Mouse (Mus musculus) CH12.LX (cell line): ENCODE measurements around the gene Rapgef2. TPM values are rescaled to one million over a fixed set of nuclear protein-coding genes. Genes with fewer than 3 reads are reported as not detected.

Experiments used
- DNase-seq: peaks from one replicate; pipeline ENCODE4 v3.0.0-alpha.2; 2013; ENCODE audit errors: extremely low read depth
- H3K27ac ChIP-seq: 2 replicates; pipeline ENCODE4 v1.5.1; 2012; ENCODE audit warnings: low read depth, mild to moderate bottlenecking, control low read depth, moderate library complexity; ENCODE audit not compliant: insufficient read depth
- H3K27me3 ChIP-seq: replicated peaks from 2 replicates; pipeline ENCODE3; 2012; ENCODE audit warnings: inconsistent platforms
- H3K36me3 ChIP-seq, 2 experiments: replicated peaks in 1 of 2; 2 replicates each; pipeline versions ENCODE3 to v1.6.1; 2012; ENCODE audit warnings: inconsistent platforms in 1 of 2, low read length in 1 of 2, mild to moderate bottlenecking in 1 of 2, mixed read lengths in 1 of 2, moderate library complexity in 1 of 2; ENCODE audit not compliant: control insufficient read depth in 1 of 2, insufficient read depth in 1 of 2
- H3K4me1 ChIP-seq, 2 experiments: 2 replicates each; pipeline ENCODE4 v1.6.1; 2012; ENCODE audit warnings: inconsistent platforms in 1 of 2, moderate library complexity in 1 of 2; ENCODE audit not compliant: insufficient read depth in 2 of 2, control insufficient read depth in 1 of 2
- H3K4me2 ChIP-seq: 2 replicates; pipeline ENCODE4 v1.6.1; 2012; ENCODE audit warnings: low read depth, mild to moderate bottlenecking, control low read depth; ENCODE audit not compliant: poor library complexity, insufficient read depth, severe bottlenecking
- H3K4me3 ChIP-seq, 3 experiments: fragments of 150-350 bp in 1 of 3; sonication (generic) in 1 of 3; replicated peaks in 1 of 3; 2 replicates each; pipeline versions ENCODE3 to v1.5.1; 2011 to 2012; ENCODE audit warnings: low read depth in 2 of 3, low read length in 2 of 3, mild to moderate bottlenecking in 2 of 3, moderate library complexity in 2 of 3, control low read depth in 1 of 3, improper control_type of control experiment in 1 of 3, inconsistent platforms in 1 of 3, mixed read lengths in 1 of 3; ENCODE audit not compliant: poor library complexity in 1 of 3
- H3K79me2 ChIP-seq: replicated peaks from 2 replicates; pipeline ENCODE4 v1.6.1; 2012; ENCODE audit warnings: mild to moderate bottlenecking, moderate library complexity; ENCODE audit not compliant: control insufficient read depth, poor library complexity, insufficient read depth, severe bottlenecking; ENCODE audit errors: extremely low read depth
- H3K9ac ChIP-seq: 2 replicates; pipeline ENCODE4 v1.6.1; 2012; ENCODE audit warnings: low read depth, mild to moderate bottlenecking, control low read depth, moderate library complexity; ENCODE audit not compliant: insufficient read depth
- H3K9me3 ChIP-seq: replicated peaks from 2 replicates; pipeline ENCODE3; 2012; ENCODE audit warnings: low read length, inconsistent platforms, mixed read lengths
- BHLHE40 ChIP-seq: IDR thresholded peaks from 2 replicates; pipeline ENCODE4 v1.6.1; 2011; ENCODE audit warnings: mild to moderate bottlenecking, low read depth, low read length, improper control_type of control experiment
- CTCF ChIP-seq, 2 experiments: IDR thresholded peaks in 1 of 2; conservative IDR thresholded peaks in 1 of 2; 2 replicates each; pipeline ENCODE4 v1.5.1; 2011 to 2012; ENCODE audit warnings: low read depth in 2 of 2, low read length in 2 of 2, improper control_type of control experiment in 1 of 2, inconsistent platforms in 1 of 2, mild to moderate bottlenecking in 1 of 2, moderate library complexity in 1 of 2
- E2F4 ChIP-seq: IDR thresholded peaks from 2 replicates; pipeline ENCODE4 v1.6.1; 2011; ENCODE audit warnings: low read depth, low read length, improper control_type of control experiment; ENCODE audit not compliant: insufficient replicate concordance
- EP300 ChIP-seq: IDR thresholded peaks from 2 replicates; pipeline ENCODE4 v1.6.1; 2011; ENCODE audit warnings: low read length, improper control_type of control experiment
- ETS1 ChIP-seq: conservative IDR thresholded peaks from 2 replicates; pipeline ENCODE4 v1.6.1; 2012; ENCODE audit warnings: low read depth, mild to moderate bottlenecking, inconsistent platforms, low read length, improper control_type of control experiment, moderate library complexity
- GABPA ChIP-seq: IDR thresholded peaks from 2 replicates; pipeline ENCODE4 v1.6.1; 2012; ENCODE audit warnings: low read depth, low read length, improper control_type of control experiment, inconsistent platforms; ENCODE audit not compliant: insufficient replicate concordance
- IRF4 ChIP-seq: IDR thresholded peaks from 2 replicates; pipeline ENCODE4 v1.6.1; 2014; ENCODE audit warnings: low read depth, mild to moderate bottlenecking, inconsistent platforms, low read length, improper control_type of control experiment
- JUN ChIP-seq: IDR thresholded peaks from 2 replicates; pipeline ENCODE4 v1.6.1; 2011; ENCODE audit warnings: low read depth, mild to moderate bottlenecking, low read length, improper control_type of control experiment, moderate library complexity; ENCODE audit not compliant: insufficient read depth
- JUND ChIP-seq: conservative IDR thresholded peaks from 2 replicates; pipeline ENCODE4 v1.6.1; 2011; ENCODE audit warnings: low read depth, low read length, improper control_type of control experiment
- MAFK ChIP-seq: IDR thresholded peaks from 2 replicates; pipeline ENCODE4 v1.6.1; 2011; ENCODE audit warnings: low read length, improper control_type of control experiment; ENCODE audit not compliant: insufficient replicate concordance
- MAX ChIP-seq: IDR thresholded peaks from 2 replicates; pipeline ENCODE4 v1.6.1; 2011; ENCODE audit warnings: low read length, improper control_type of control experiment
- MEF2A ChIP-seq: IDR thresholded peaks from 2 replicates; pipeline ENCODE4 v1.6.1; 2014; ENCODE audit warnings: low read depth, mild to moderate bottlenecking, inconsistent platforms, low read length, improper control_type of control experiment, borderline replicate concordance
- NELFE ChIP-seq: IDR thresholded peaks from 2 replicates; pipeline ENCODE4 v1.6.1; 2011; ENCODE audit warnings: low read depth, low read length, improper control_type of control experiment
- NRF1 ChIP-seq: IDR thresholded peaks from 2 replicates; pipeline ENCODE4 v1.6.1; 2014; ENCODE audit warnings: low read depth, mild to moderate bottlenecking, inconsistent platforms, low read length, improper control_type of control experiment, moderate library complexity
- PAX5 ChIP-seq: IDR thresholded peaks from 2 replicates; pipeline ENCODE4 v1.6.1; 2012; ENCODE audit warnings: low read length, inconsistent platforms, mixed read lengths
- POLR2AphosphoS2 ChIP-seq: IDR thresholded peaks from 2 replicates; pipeline ENCODE4 v1.6.1; 2011; ENCODE audit warnings: low read depth, low read length, improper control_type of control experiment
- SMC3 ChIP-seq: IDR thresholded peaks from 2 replicates; pipeline ENCODE4 v1.6.1; 2011; ENCODE audit warnings: low read depth, low read length, improper control_type of control experiment
- TBP ChIP-seq: conservative IDR thresholded peaks from 2 replicates; pipeline ENCODE4 v1.6.1; 2011; ENCODE audit warnings: low read depth, low read length, improper control_type of control experiment
- TCF12 ChIP-seq: IDR thresholded peaks from 2 replicates; pipeline ENCODE4 v1.6.1; 2014; ENCODE audit warnings: low read depth, mild to moderate bottlenecking, inconsistent platforms, low read length, improper control_type of control experiment
- UBTF ChIP-seq: IDR thresholded peaks from 2 replicates; pipeline ENCODE4 v1.6.1; 2012; ENCODE audit warnings: low read depth, mild to moderate bottlenecking, inconsistent platforms, low read length, improper control_type of control experiment, moderate library complexity
- USF2 ChIP-seq: conservative IDR thresholded peaks from 2 replicates; pipeline ENCODE4 v1.6.1; 2011; ENCODE audit warnings: low read depth, low read length, improper control_type of control experiment
- dilution Hi-C: fragments of 300-500 bp; cut with MboI; formaldehyde crosslinking; loops from 2 replicates; pipeline ENCODE4 v1.14.3; 2020; ENCODE audit warnings: low sequenced_read_pairs; ENCODE audit not compliant: extremely low pct_unique_long_range_greater_than_20kb, extremely low pct_ligation_motif_present
- in situ Hi-C: fragments of 300-500 bp; cut with MboI; formaldehyde crosslinking; loops from 3 replicates; pipeline ENCODE4 v1.14.3; 2019; ENCODE audit warnings: low sequenced_read_pairs, low pct_ligation_motif_present, low pct_unique_long_range_greater_than_20kb, mixed read lengths
- polyA plus RNA-seq: library from polyadenylated mRNA; unstranded; fragments of >175 nt; gene quantifications from 2 replicates; pipeline ENCODE4 v1.2.1, GENCODE M21; 2012; ENCODE audit warnings: low read depth; ENCODE audit not compliant: insufficient read length
- total RNA-seq, 2 experiments: library from RNA; depleted of rRNA; stranded (reverse); fragments of 300-350 nt in 1 of 2; fragments of >200 nt in 1 of 2; gene quantifications; 2 replicates each; pipeline ENCODE4 v1.2.3; 2012 to 2014

Rapgef2 gene
- total and polyA plus RNA-seq, 3 experiments, result 0.72 to 3.1 (median 2.6) TPM

DNA sequence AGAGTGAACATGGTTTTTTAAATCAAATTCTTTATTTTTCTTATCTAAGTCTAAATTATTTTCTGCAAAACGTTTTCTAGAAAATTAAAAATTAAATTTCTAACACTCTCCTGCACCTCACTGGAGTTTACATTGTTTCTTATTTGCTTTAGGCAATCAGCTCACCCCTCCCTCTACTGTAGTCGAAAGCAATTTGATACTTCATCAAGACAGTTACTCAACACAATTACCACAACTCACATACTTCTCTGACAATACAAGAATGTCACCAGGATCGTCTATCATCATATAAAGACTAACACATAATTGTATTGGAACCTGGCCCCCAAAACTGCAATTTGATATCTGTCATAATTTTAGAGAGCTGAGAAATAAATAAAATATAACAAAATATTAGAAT lies 51.8 kb downstream of the Rapgef2 start:
- no peak overlapping the region for H3K4me2 ChIP-seq
- DNase-seq, result no peak
- H3K79me2 ChIP-seq, result no peaks in the 10 kb centered on the region
- in situ Hi-C loops (no loop called here), dilution Hi-C loops (no loop called here)
- TF ChIP-seq TCF12 (no peak), JUN (no peak), CTCF (conservative IDR thresholded peaks at IDR 0.05 in 1 of 2, IDR thresholded peaks at IDR 0.05 in 1 of 2; ENCODE audit: low read depth in 2 of 2, low read length in 2 of 2) (no peak), MAFK (no peak), UBTF (no peak), EP300 (no peak), POLR2AphosphoS2 (no peak), ETS1 (no peak), JUND (no peak), TBP (no peak), IRF4 (no peak), BHLHE40 (no peak), MAX (no peak), MEF2A (no peak), NELFE (no peak), GABPA (no peak), E2F4 (no peak), SMC3 (no peak), NRF1 (no peak), PAX5 (no peak)
- H3K27ac ChIP-seq, result no peak overlapping the region
- no peaks in the 10 kb centered on the region for H3K36me3 ChIP-seq
- H3K9ac ChIP-seq, result no peak overlapping the region
- H3K27me3 ChIP-seq, result no peaks in the 10 kb centered on the region
- H3K4me1 ChIP-seq, result peaks cover 0 to 21% of the 10 kb centered on the region in 2 experiments; a peak in 2 of 4 replicates
- peaks cover 4% of the 10 kb centered on the region for H3K9me3 ChIP-seq
- no peak overlapping the region for H3K4me3 ChIP-seq

DNA sequence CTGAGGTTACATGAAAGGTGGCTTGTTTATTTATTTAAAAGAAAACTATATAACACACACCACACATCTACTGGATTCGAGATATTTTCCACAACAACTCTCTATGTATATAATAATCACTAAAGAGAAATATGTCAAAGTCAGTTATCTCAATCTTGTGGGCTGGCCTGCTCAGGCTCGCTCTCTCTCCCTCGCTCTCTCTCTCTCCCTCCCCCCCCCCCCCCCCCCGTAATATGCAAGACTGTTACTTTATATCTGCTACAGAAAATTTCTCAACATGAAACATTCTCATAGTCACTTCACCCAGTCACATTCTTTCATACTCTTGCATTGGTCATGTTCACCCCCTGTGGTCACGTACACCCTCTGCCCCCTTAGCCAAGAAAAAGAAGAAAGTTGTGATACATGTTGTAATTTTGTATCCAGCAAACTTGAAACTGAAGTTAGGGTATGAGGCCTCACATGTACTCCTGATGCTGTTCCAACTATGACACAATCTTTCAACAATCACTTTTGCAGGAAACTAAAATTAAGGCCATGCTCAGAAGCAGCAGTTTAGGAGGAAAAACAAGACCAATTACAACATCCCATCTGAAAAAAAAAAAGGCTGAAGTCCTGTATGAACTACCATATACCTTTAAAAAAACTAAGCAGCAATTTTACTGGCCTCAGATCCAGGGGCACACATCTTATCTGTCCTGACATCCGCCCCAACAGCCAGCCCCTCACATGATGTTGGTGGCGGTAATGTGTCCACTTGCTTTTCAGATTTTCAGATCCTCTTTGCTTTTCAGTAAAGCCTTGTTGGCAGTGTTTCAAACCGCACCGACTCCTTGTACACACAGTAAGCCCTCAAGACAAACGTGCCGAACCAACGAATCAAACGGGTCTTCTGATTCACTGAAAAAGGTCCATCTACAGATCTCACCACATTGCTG lies 52.6 kb downstream of the Rapgef2 start:
- H3K27me3 ChIP-seq, result no peaks in the 10 kb centered on the region

More for the DNA sequence above, 52.6 kb downstream of the Rapgef2 start:
- H3K9me3 ChIP-seq, result peaks cover 4% of the 10 kb centered on the region
- H3K4me1 ChIP-seq, result peaks cover 0 to 16% of the 10 kb centered on the region in 2 experiments; a peak in 2 of 4 replicates
- no peaks in the 10 kb centered on the region for H3K79me2 ChIP-seq
- dilution Hi-C loops (no loop called here), in situ Hi-C loops (no loop called here)
- no peak overlapping the region for H3K27ac ChIP-seq
- no peak overlapping the region for H3K9ac ChIP-seq
- H3K36me3 ChIP-seq, result no peaks in the 10 kb centered on the region
- TF ChIP-seq USF2 (no peak), MAX (no peak), BHLHE40 (peak; percentile 23; the same call in 1 of the 2 replicates), SMC3 (no peak)
- H3K4me3 ChIP-seq, result no peak overlapping the region
- no peak overlapping the region for H3K4me2 ChIP-seq
- DNase-seq, result no peak
